Mouse (Mus musculus) ES-E14 (cell line): ENCODE measurements around the gene Pagr1b.

Experiments used
- CHD2 ChIP-seq: IDR thresholded peaks from 2 replicates; pipeline ENCODE4 v1.6.1; 2014; ENCODE audit warnings: mild to moderate bottlenecking, low read depth, low read length, inconsistent platforms
- HCFC1 ChIP-seq: IDR thresholded peaks from 2 replicates; pipeline ENCODE4 v1.6.1; 2012; ENCODE audit warnings: low read length, inconsistent platforms, borderline replicate concordance; ENCODE audit not compliant: insufficient read depth
- MAFK ChIP-seq: IDR thresholded peaks from 2 replicates; pipeline ENCODE4 v1.6.1; 2014; ENCODE audit warnings: mild to moderate bottlenecking, low read depth, low read length, inconsistent platforms; ENCODE audit not compliant: insufficient read depth
- ZC3H11A ChIP-seq: IDR thresholded peaks from 2 replicates; pipeline ENCODE4 v1.6.1; 2012; ENCODE audit warnings: low read depth, mild to moderate bottlenecking, inconsistent platforms, low read length, borderline replicate concordance
- ZNF384 ChIP-seq: IDR thresholded peaks from 2 replicates; pipeline ENCODE4 v1.6.1; 2012; ENCODE audit warnings: low read depth, low read length, inconsistent platforms

DNA sequence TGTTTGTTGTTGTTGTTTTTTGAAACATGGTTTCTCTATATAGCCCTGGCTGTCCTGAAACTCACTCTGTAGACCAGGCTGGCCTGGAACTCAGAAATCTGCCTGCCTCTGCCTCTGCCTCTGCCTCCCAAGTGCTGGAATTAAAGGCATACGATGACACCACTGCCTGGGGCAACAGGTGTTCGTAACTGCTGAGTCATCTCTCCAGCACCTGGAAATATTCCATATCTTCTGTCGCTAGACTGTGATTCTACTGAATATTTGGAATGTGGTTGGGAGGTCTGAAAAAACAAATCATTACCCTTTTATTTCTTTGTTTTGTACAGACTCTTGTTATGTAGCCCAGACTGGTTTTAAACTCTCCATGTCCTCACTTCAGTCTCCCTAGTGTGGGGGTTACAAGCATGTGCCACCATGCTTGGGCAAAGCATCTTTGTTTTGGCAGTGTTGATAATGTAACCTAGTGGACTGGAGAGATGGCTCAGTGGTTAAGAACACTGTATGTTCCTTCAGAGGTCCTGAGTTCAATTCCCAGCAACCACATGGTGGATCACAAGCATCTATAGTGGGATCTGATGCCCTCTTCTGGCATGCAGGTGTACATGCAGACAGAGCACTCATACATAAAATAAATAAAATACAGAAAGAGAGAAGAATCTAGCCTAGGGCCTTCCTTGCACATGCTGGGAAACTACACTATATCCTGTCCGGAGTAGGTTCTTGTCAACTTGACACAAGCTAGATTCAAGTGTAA lies 12.0 kb downstream of the Pagr1b start:
- TF ChIP-seq CHD2 (no peak), ZNF384 (no peak), MAFK (peak; percentile 87), ZC3H11A (no peak), HCFC1 (no peak)
